Mouse (Mus musculus): ENCODE results near the gene Rab39b.

The Rab39b gene

GRCm38 (mm10) chrX:75577582-75578324, at the start of gene Rab39b:
Gene Rab39b, minus strand, starts transcription at chrX:75578231.
- DNase-seq (ENCODE audit: low read depth, low spot score) = no peak

- no peak for DNase-seq (ENCODE audit: low read depth, low spot score)
These were observed 508 bp upstream of the Rab39b start for GRCm38 (mm10) chrX:75578539-75578938.

All from c-Kit-negative CD71-positive TER-119-positive erythroid progenitor cells, embryonic 14.5 days (primary cell).